Mouse (Mus musculus): ENCODE results near the gene Fcgr4.

DNA sequence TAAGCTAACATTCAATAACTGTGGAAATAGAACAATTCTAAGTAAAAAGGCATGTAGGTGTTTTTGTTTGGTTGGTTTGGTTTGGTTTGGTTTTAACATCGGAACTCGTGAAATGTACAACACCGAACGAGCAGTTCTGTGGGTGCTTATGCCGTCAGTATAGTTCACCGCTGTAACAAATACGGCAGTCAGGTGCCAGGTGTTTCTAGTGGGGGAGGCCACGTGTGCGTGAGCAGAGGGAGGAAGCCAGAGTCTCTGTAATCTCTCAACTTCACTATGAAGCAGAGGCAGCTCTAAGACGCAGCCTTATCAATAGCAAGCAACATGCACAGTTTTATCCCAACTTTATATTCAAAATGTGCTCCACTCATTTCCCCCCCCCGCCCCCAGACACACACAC, 16.9 kb downstream of the Fcgr4 start:
- no peak for TF ChIP-seq POLR2A (IDR thresholded peaks at IDR 0.05; ENCODE audit: control insufficient read depth, extremely low read depth, insufficient read depth, low read length, poor library complexity)
- TF ChIP-seq CTCF (IDR thresholded peaks at IDR 0.05; ENCODE audit: borderline replicate concordance, control insufficient read depth, extremely low read depth, insufficient read depth, low read length, poor library complexity), result no peak

All from thymus, adult 2 months (tissue).